Comparison of ENCODE assay signal across 17 mouse cellular contexts in genomic region chr13:91955175-91955574, GRCm38 (mm10).
DNase-seq lines count a peak whose midpoint lies in the region; ATAC-seq lines count a peak whose summit lies in the region.
"Had no signal": no experiment of that assay in that cellular context is flagged by ENCODE, and none has a peak within 500 bp of the region (broad histone marks: within the 10 kb centered on the region; RNA-seq: fewer than 3 reads in every experiment).

No protein-coding gene starts in this region.

- H3K27me3 ChIP-seq in lung, embryonic 16.5 days (ENCODE audit: control insufficient read depth, insufficient read depth, low read depth, low read length), result no peaks in the 10 kb centered on the region
- H3K27me3 ChIP-seq in embryonic facial prominence, embryonic 14.5 days (replicated peaks; ENCODE audit: control insufficient read depth, insufficient read depth, low read length), result no peaks in the 10 kb centered on the region
- no peaks in the 10 kb centered on the region for H3K27me3 ChIP-seq in stomach, embryonic 16.5 days (ENCODE audit: control insufficient read depth, insufficient read depth, low read length)
- H3K27me3 ChIP-seq: midbrain, embryonic 12.5 days had no signal

- ATAC-seq in lung, embryonic 16.5 days (ENCODE audit: low read depth), result peak; percentile 64
- ATAC-seq in embryonic facial prominence, embryonic 14.5 days (ENCODE audit: low read depth), result no peak
- no peak for ATAC-seq in stomach, embryonic 16.5 days (ENCODE audit: insufficient read depth, low FRiP score)
- no peak for ATAC-seq in megakaryocyte-erythroid progenitor cell, adult 5-6 weeks (replicated peaks; ENCODE audit: low FRiP score, low TSS enrichment, poor library complexity, severe bottlenecking)
- ATAC-seq: activated CD4-positive, CD25-positive, alpha-beta regulatory T cell, adult 4 months; inflammation-experienced regulatory T-cells, adult 6 months; liver, postnatal 0 days had no signal

- H3K9ac ChIP-seq in lung, embryonic 16.5 days (ENCODE audit: low read length), result no peak overlapping the region
- no peak overlapping the region for H3K9ac ChIP-seq in embryonic facial prominence, embryonic 14.5 days (ENCODE audit: low read depth, low read length)
- no peak overlapping the region for H3K9ac ChIP-seq in stomach, embryonic 16.5 days (ENCODE audit: low read length)
- H3K9ac ChIP-seq: liver, postnatal 0 days; midbrain, embryonic 12.5 days had no signal

- H3K27ac ChIP-seq in lung, embryonic 16.5 days (ENCODE audit: low read length), result no peak overlapping the region; the same call in 1 of the 2 replicates
- H3K27ac ChIP-seq in embryonic facial prominence, embryonic 14.5 days (replicated peaks; ENCODE audit: low read depth, low read length), result peak overlapping the region; percentile 58; the same call in 1 of the 2 replicates
- peak overlapping the region; percentile 43; the same call in 1 of the 2 replicates for H3K27ac ChIP-seq in stomach, embryonic 16.5 days (ENCODE audit: low read length)
- H3K27ac ChIP-seq: midbrain, embryonic 12.5 days had no signal

- peaks cover 10% of the 10 kb centered on the region for H3K4me1 ChIP-seq in lung, embryonic 16.5 days (replicated peaks; ENCODE audit: control insufficient read depth, insufficient read depth, low read length)
- H3K4me1 ChIP-seq in embryonic facial prominence, embryonic 14.5 days (ENCODE audit: control insufficient read depth, insufficient read depth, low read length), result peaks cover 10% of the 10 kb centered on the region
- peaks cover 10% of the 10 kb centered on the region for H3K4me1 ChIP-seq in stomach, embryonic 16.5 days (ENCODE audit: control insufficient read depth, insufficient read depth, low read length)
- H3K4me1 ChIP-seq: midbrain, embryonic 12.5 days had no signal

- WGBS in lung, embryonic 16.5 days, result 37% methylated on average over 1 of the region's 1 CpGs
- WGBS in embryonic facial prominence, embryonic 14.5 days, result 43% methylated on average over 1 of the region's 1 CpGs
- WGBS in stomach, embryonic 16.5 days, result 38% methylated on average over 1 of the region's 1 CpGs

- H3K9me3 ChIP-seq in lung, embryonic 16.5 days (ENCODE audit: control insufficient read depth, low read length), result no peaks in the 10 kb centered on the region
- no peaks in the 10 kb centered on the region for H3K9me3 ChIP-seq in embryonic facial prominence, embryonic 14.5 days (ENCODE audit: control insufficient read depth, low read length)
- no peaks in the 10 kb centered on the region for H3K9me3 ChIP-seq in stomach, embryonic 16.5 days (replicated peaks; ENCODE audit: control insufficient read depth, low read length)
- H3K9me3 ChIP-seq: midbrain, embryonic 12.5 days had no signal

- H3K36me3 ChIP-seq in lung, embryonic 16.5 days (ENCODE audit: control insufficient read depth, insufficient read depth, low read length), result no peaks in the 10 kb centered on the region
- H3K36me3 ChIP-seq in embryonic facial prominence, embryonic 14.5 days (ENCODE audit: control insufficient read depth, insufficient read depth, low read length), result no peaks in the 10 kb centered on the region
- H3K36me3 ChIP-seq in stomach, embryonic 16.5 days (ENCODE audit: control insufficient read depth, insufficient read depth, low read length), result no peaks in the 10 kb centered on the region
- H3K36me3 ChIP-seq: midbrain, embryonic 12.5 days had no signal

- peak; percentile 35 for DNase-seq in layer of hippocampus, adult 11-12 months (ENCODE audit: low spot score)
- no peak for DNase-seq in layer of hippocampus, postnatal 25 days (ENCODE audit: extremely low spot score in 1 of 2, low spot score in 1 of 2)
- no peak for DNase-seq in lung, postnatal 14 days
- peak; percentile 76 for DNase-seq in embryonic facial prominence, embryonic 14.5 days (ENCODE audit: low spot score)
- no peak for DNase-seq in adrenal gland, postnatal 4 days (ENCODE audit: low spot score in 2 of 2)
- DNase-seq: cerebellum, adult 2 months; gastrocnemius, postnatal 25 days; heart, postnatal 36 days; liver, postnatal 0 days; right cerebral cortex, postnatal 14 days had no signal

- H3K4me2 ChIP-seq in lung, embryonic 16.5 days (ENCODE audit: low read depth, low read length), result no peak overlapping the region
- no peak overlapping the region for H3K4me2 ChIP-seq in embryonic facial prominence, embryonic 14.5 days (ENCODE audit: low read depth, low read length)
- no peak overlapping the region for H3K4me2 ChIP-seq in stomach, embryonic 16.5 days (ENCODE audit: low read depth, low read length)
- H3K4me2 ChIP-seq: heart, embryonic 11.5 days; midbrain, embryonic 12.5 days had no signal

- no peak overlapping the region for H3K4me3 ChIP-seq in lung, embryonic 16.5 days (ENCODE audit: low read length)
- no peak overlapping the region for H3K4me3 ChIP-seq in embryonic facial prominence, embryonic 14.5 days (ENCODE audit: low read depth, low read length)
- no peak overlapping the region for H3K4me3 ChIP-seq in stomach, embryonic 16.5 days (replicated peaks; ENCODE audit: low read length)
- H3K4me3 ChIP-seq: midbrain, embryonic 12.5 days had no signal

Comparison
In these comparisons a context has a peak if more than half of its experiments do, and no peak if none do; other contexts are left out.
1. DNase-seq: peak in layer of hippocampus, adult 11-12 months (single experiment) and embryonic facial prominence, embryonic 14.5 days (single experiment); none in layer of hippocampus, postnatal 25 days (0 of 2), lung, postnatal 14 days (single experiment) and adrenal gland, postnatal 4 days (0 of 2).